Mouse (Mus musculus): Measurements from ENCODE around the gene Ush1c. TPM values are rescaled to one million over a fixed set of nuclear protein-coding genes. Genes with fewer than 3 reads are reported as not detected.

Ush1c gene
- polyA plus RNA-seq, 1 experiment from 2014 or later: 2.1 TPM

Other genes starting within 250 kb of the Ush1c start
- not detected in 2 replicates for gene Abcc6, start 208.2 kb downstream of the Ush1c start, polyA plus RNA-seq (2014; fragmentation: Nextera tagmentation; extraction: Ambion mirVana)
- 18.1 and 20.3 TPM in 2 replicates for gene Nomo1, start 204.8 kb downstream of the Ush1c start, polyA plus RNA-seq (2014; fragmentation: Nextera tagmentation; extraction: Ambion mirVana)
- gene Kcnj11, start 137.7 kb downstream of the Ush1c start, polyA plus RNA-seq (2014; fragmentation: Nextera tagmentation; extraction: Ambion mirVana): 8.0 and 8.1 TPM in 2 replicates
- 17.3 and 18.8 TPM in 2 replicates for gene Abcc8, start 58.5 kb downstream of the Ush1c start, polyA plus RNA-seq (2014; fragmentation: Nextera tagmentation; extraction: Ambion mirVana)
- 0.08 TPM in 1 of 2 replicates, not detected in the other for gene Otog, start 2.5 kb upstream of the Ush1c start, polyA plus RNA-seq (2014; fragmentation: Nextera tagmentation; extraction: Ambion mirVana)
- not detected in 2 replicates for gene Myod1, start 138.0 kb upstream of the Ush1c start, polyA plus RNA-seq (2014; fragmentation: Nextera tagmentation; extraction: Ambion mirVana)
- gene Kcnc1, start 158.0 kb upstream of the Ush1c start, polyA plus RNA-seq (2014; fragmentation: Nextera tagmentation; extraction: Ambion mirVana): 0.05 TPM in 1 of 2 replicates, not detected in the other